Mouse (Mus musculus) heart, adult 2 months (tissue): ENCODE data around the gene Bcas1. TPM values are rescaled to one million over a fixed set of nuclear protein-coding genes. Genes with fewer than 3 reads are reported as not detected.

Experiments used
- DNase-seq, 2 experiments: peaks; one replicate each; pipeline ENCODE4 v3.0.0; 2021
- H3K27ac ChIP-seq: fragments of 200-600 bp; 2 replicates; pipeline ENCODE4 v1.8.1; 2022
- H3K27me3 ChIP-seq: fragments of 200-500 bp; 2 replicates; pipeline ENCODE4 v1.6.1; 2012; ENCODE audit warnings: mild to moderate bottlenecking, low read length, inconsistent platforms, mixed read lengths; ENCODE audit not compliant: control insufficient read depth, insufficient read depth
- H3K36me3 ChIP-seq: fragments of 200-500 bp; 2 replicates; pipeline ENCODE4 v1.6.1; 2012; ENCODE audit warnings: low read length, inconsistent platforms; ENCODE audit not compliant: control insufficient read depth, insufficient read depth
- H3K4me1 ChIP-seq: fragments of 200-500 bp; 2 replicates; pipeline ENCODE4 v1.6.1; 2011; ENCODE audit warnings: low read length; ENCODE audit not compliant: control insufficient read depth, insufficient read depth
- H3K4me3 ChIP-seq: fragments of 200-600 bp; 2 replicates; pipeline ENCODE4 v1.8.1; 2022
- H3K79me2 ChIP-seq: fragments of 200-500 bp; replicated peaks from 2 replicates; pipeline ENCODE4 v1.6.1; 2012; ENCODE audit warnings: mild to moderate bottlenecking, inconsistent platforms, low read length, moderate library complexity, mixed read lengths; ENCODE audit not compliant: control insufficient read depth, insufficient read depth
- H3K9ac ChIP-seq: fragments of 200-500 bp; 2 replicates; pipeline ENCODE4 v1.6.1; 2012; ENCODE audit warnings: low read depth, mild to moderate bottlenecking, control low read depth, inconsistent platforms, low read length, mixed read lengths
- CTCF ChIP-seq: fragments of 200-600 bp; IDR thresholded peaks from 2 replicates; pipeline ENCODE4 v1.8.1; 2022; ENCODE audit warnings: antibody characterized with exemption, mild to moderate bottlenecking, moderate library complexity
- EP300 ChIP-seq: fragments of 200-500 bp; IDR thresholded peaks from 2 replicates; pipeline ENCODE4 v1.6.1; 2011; ENCODE audit warnings: low read depth, low read length, control low read depth; ENCODE audit not compliant: insufficient read depth
- POLR2A ChIP-seq: fragments of 200-500 bp; IDR thresholded peaks from 2 replicates; pipeline ENCODE4 v1.6.1; 2011; ENCODE audit warnings: mild to moderate bottlenecking, low read depth, low read length, control low read depth; ENCODE audit not compliant: insufficient read depth
- WGBS: fragments of 180-500 bp; shearing (Covaris S2); methylation state at CpG from one replicate; pipeline ENCODE4 v1.1.7; 2018; 5-methylcytosine and 5-hydroxymethylcytosine counted together
- intact Hi-C: fragments of 180-260 bp; cut with DNase I; formaldehyde crosslinking; loops from one replicate; pipeline ENCODE4 v1.15.1; 2025
- polyA plus RNA-seq: library from polyadenylated mRNA; depleted of rRNA; stranded (reverse); fragments of >200 nt; gene quantifications from 2 replicates; pipeline ENCODE4 v1.2.3, GENCODE M21; 2012
- total RNA-seq, 2 experiments: library from RNA; stranded (reverse); gene quantifications; 2 replicates each; pipeline ENCODE4 v1.2.3; 2021

The Bcas1 gene
- total and polyA plus RNA-seq, 3 experiments: 0.14 to 1.1 (median 0.26) TPM

DNA sequence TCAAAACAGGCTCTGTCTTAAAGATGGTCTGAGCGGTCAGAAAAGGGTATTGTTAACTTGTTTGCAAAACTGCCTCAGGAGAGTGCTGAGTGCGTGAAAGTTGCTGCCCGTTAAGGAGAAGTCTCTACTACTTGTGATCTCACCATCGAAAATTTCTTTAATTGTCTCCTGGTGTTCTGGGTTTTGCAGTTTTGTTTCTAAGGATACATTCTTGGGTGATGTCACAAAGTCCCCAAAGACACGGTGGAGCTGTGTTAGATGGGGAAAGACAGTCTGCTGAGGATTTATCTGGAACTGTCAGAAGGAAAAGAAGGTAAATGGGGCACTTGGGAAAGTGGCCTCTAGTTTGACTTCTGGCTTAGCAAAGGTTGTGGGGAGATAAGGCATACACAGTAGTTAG lies 106.1 kb downstream of the Bcas1 start:
- H3K9ac ChIP-seq: no peak overlapping the region
- no peaks in the 10 kb centered on the region for H3K79me2 ChIP-seq
- no peak overlapping the region for H3K4me3 ChIP-seq
- peak overlapping the region; percentile 65 for H3K27ac ChIP-seq
- no peak for DNase-seq
- H3K4me1 ChIP-seq: peaks cover 8% of the 10 kb centered on the region
- no peaks in the 10 kb centered on the region for H3K27me3 ChIP-seq
- H3K36me3 ChIP-seq: no peaks in the 10 kb centered on the region
- TF ChIP-seq CTCF: no peak
- intact Hi-C loops: no loop called here
- WGBS: 50% methylated on average over 5 of the region's 5 CpGs

DNA sequence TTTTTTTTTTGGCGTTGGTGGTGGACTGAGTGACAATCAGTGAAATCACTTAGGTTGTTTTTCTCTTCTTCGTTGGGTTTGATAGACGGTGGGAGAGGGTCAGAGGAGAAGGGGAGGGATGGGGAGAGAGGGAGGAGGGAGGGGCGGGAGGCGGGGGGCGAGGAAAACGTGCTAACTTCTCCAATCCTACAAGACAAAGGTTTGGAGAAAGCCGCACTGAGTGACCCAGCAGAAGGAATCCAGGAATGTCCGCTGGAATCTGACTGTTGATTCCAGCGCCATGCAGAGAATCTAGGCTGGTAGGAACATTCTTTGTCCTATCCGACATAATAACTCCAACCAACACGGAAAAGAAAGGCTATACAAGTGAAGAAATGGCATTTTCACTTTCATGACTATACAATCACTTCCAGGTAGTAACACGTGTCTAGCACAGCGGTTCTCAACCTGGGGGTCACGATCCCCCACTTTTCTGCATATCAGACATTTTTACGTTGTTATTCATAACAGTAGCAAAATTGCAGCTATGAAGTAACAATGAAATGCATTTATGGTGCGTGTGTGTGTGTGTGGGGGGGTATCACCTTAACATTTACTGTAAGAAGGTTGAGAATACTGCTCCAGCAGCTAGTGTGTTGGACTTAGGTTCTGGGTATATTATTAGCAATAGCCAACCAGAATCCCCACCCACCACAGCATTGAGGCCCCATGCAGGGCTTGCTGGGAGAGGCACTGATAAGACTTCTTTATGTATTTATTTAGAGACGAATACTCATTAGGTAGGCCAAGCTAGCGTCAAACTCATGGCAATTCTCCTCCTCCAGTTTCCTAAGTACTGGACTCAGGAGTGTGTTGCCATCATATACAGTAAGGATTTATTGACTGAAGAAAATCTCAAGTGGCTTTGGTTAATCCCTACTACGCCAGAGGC lies 107.8 kb downstream of the Bcas1 start:
- Histone ChIP-seq H3K27me3 (no peaks in the 10 kb centered on the region), H3K4me1 (peaks cover 8% of the 10 kb centered on the region), H3K9ac (peak overlapping the region; percentile 41), H3K79me2 (no peaks in the 10 kb centered on the region), H3K36me3 (no peaks in the 10 kb centered on the region), H3K27ac (peak overlapping the region; percentile 59), H3K4me3 (peak overlapping the region; percentile 41)
- intact Hi-C loops: loop anchor here (1.0 to 5.0 kb wide), 3 partner anchors 52 to 202 kb away; no protein-coding TSS in a partner anchor
- no peak for DNase-seq
- 22% methylated on average over 18 of the region's 20 CpGs for WGBS
- TF ChIP-seq POLR2A: no peak
- no peak for TF ChIP-seq CTCF
- no peak for TF ChIP-seq EP300

DNA sequence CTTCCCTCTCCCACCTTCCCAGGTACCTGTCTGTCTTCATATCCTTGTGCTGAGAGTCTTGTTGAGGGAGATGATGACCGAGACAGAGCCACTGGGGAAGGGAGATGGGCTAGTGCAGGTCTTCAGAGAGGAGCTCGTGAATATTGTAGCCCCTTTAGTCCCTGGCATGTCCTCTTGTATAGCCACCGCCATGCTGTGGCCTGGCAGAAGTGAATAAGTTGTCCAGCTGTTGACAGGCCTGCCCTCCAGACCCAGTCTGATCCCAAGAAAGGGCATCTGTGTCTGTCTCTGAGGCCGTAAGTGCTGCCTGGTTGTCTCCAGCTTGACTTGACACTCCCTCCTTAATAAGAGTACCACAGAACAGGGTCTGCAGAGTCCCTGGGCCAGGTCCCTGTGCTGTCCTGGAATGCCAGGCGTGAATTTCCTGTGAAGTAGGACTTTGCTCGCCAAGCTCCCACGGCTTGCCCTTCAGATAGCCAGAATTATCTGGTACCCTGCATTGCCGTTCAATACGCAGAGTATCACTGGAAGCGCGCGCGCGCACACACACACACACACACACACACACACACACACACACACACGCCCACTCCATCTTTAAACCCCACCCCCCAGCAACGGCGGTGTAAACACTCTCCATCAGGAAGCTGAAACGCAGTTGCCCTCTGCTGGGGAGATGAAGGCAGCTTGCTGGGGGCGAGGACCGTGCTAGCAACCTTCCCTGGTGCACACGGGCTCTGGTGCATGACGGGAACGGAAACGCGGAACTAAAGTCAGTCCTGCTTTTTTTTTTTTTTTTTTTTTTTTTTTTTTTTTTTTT lies 108.7 kb downstream of the Bcas1 start:
- H3K4me3 ChIP-seq: peak overlapping the region; percentile 41; the same call in 1 of the 2 replicates
- no peaks in the 10 kb centered on the region for H3K27me3 ChIP-seq

DNA sequence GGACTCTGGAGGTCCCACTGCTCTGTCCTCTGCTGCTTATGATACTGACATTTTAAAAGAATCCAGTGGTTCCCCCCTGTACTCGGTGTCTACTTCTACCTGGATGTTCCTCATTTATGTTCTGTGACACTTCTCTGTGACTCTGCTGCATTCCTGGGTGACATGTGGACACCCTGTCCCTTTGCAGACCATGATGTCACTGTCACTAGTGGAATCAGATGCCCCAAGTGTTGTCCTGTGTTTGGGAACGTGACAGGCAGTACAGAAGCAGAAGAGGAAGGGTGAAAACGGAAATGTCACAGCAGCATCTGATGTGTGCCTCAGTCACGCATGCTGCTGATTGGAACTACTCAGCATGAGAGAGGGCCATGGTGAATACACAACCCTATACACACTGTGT lies 110.9 kb downstream of the Bcas1 start:
- H3K27me3 ChIP-seq: no peaks in the 10 kb centered on the region

More for the DNA sequence above, 108.7 kb downstream of the Bcas1 start:
- Histone ChIP-seq H3K27ac (peak overlapping the region; percentile 72), H3K9ac (no peak overlapping the region), H3K4me1 (peaks cover 5% of the 10 kb centered on the region), H3K36me3 (no peaks in the 10 kb centered on the region), H3K79me2 (no peaks in the 10 kb centered on the region)
- WGBS: 11% methylated on average over 25 of the region's 25 CpGs
- intact Hi-C loops: loop anchor here (1.0 to 5.0 kb wide), 3 partner anchors 52 to 202 kb away; no protein-coding TSS in a partner anchor
- peak; percentile 55; the same call in 1 of the 2 replicates for TF ChIP-seq POLR2A
- TF ChIP-seq EP300: peak; percentile 91; the same call in 1 of the 2 replicates
- peak; percentile 72 for TF ChIP-seq CTCF
- DNase-seq: peak; percentile 85 to 92

DNA sequence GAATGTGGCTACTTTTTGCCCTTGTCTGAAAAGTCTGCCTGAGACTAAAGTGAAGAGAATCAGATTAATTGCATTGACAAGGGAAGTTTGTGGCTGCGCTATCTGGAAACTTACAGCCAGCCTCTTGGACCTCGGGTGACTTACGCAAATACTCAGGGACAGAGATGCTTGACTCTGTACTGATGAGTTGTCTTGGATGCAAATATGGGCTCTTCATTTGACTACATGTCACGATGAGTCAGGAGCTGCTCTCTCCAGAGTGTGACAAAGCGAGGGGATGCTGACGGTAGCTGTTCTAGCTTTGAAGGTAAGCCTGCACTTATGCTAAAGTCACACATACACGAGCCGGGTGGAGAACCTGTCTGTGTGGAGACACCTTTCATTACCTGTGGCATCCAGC lies 111.3 kb downstream of the Bcas1 start:
- 90% methylated on average over 8 of the region's 8 CpGs for WGBS

More for the DNA sequence above, 110.9 kb downstream of the Bcas1 start:
- Histone ChIP-seq H3K4me1 (peaks cover 4% of the 10 kb centered on the region), H3K27ac (no peak overlapping the region), H3K36me3 (no peaks in the 10 kb centered on the region), H3K4me3 (no peak overlapping the region), H3K79me2 (no peaks in the 10 kb centered on the region), H3K9ac (no peak overlapping the region)
- DNase-seq: no peak
- 79% methylated on average over 4 of the region's 4 CpGs for WGBS
- TF ChIP-seq POLR2A (no peak), CTCF (no peak), EP300 (no peak)
- intact Hi-C loops: loop anchor here (5.0 kb wide), 2 partner anchors 49 to 94 kb away; no protein-coding TSS in a partner anchor

More for the DNA sequence above, 111.3 kb downstream of the Bcas1 start:
- H3K27me3 ChIP-seq: no peaks in the 10 kb centered on the region
- H3K79me2 ChIP-seq: no peaks in the 10 kb centered on the region
- H3K4me3 ChIP-seq: no peak overlapping the region
- TF ChIP-seq POLR2A: no peak
- TF ChIP-seq CTCF: no peak
- no peak for TF ChIP-seq EP300
- H3K27ac ChIP-seq: no peak overlapping the region
- intact Hi-C loops: loop anchor here (5.0 kb wide), 2 partner anchors 49 to 94 kb away; no protein-coding TSS in a partner anchor
- no peaks in the 10 kb centered on the region for H3K36me3 ChIP-seq
- peaks cover 4% of the 10 kb centered on the region for H3K4me1 ChIP-seq
- no peak for DNase-seq
- H3K9ac ChIP-seq: no peak overlapping the region
